Mouse (Mus musculus): ENCODE measurements at regions not wholly inside any gene's neighbourhood (a gene's known extent, or its start where the extent isn't known, plus 50 kb on each side); places are given as distances from the start of the nearest gene placed in this dataset.
A peak's percentile ranks its signal among the peaks of the same experiment; 100 is the strongest.

DNA sequence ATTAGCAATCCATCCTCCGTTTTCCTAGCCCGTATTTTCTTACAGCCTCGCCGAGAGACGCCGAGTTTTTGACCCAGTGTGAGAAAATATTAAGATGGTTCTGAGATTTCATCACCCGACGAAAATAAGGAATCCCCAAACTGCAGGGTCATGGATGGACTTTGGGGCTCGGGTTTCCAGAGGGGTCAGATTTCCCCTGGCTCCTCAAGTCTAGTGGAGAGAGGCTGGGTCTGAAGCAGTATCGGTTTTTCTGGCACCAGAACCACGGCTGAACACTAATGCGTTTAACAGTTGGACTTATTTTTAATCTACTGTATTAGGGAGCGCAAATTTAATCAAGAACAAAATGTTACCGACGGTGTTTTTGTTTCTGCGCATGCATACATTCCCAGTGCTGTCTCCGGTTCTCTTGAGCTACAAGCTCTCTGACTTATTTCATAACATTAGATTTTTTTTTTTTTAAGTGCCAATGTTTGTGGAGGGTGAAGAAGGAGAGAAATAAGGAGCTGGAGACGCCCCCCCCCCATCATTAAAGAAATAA, 75.2 kb upstream of the Arid5b start:
- TF ChIP-seq EP300 (IDR thresholded peaks at IDR 0.05) (peak; percentile 49), CTCF (IDR thresholded peaks at IDR 0.05) (no peak)
